Mouse (Mus musculus) thymus, adult 2 months (tissue): ENCODE measurements around the gene Smtn.

Source experiments
- CTCF ChIP-seq: fragments of 200-500 bp; IDR thresholded peaks from 2 replicates; pipeline ENCODE4 v1.5.1; 2012; ENCODE audit warnings: mild to moderate bottlenecking, control low read depth, low read length, moderate library complexity, borderline replicate concordance; ENCODE audit not compliant: control insufficient read depth, poor library complexity, insufficient read depth; ENCODE audit errors: extremely low read depth
- POLR2A ChIP-seq: fragments of 200-500 bp; IDR thresholded peaks from 2 replicates; pipeline ENCODE4 v1.6.1; 2012; ENCODE audit warnings: mild to moderate bottlenecking, low read length, control low read depth, moderate library complexity; ENCODE audit not compliant: control insufficient read depth, poor library complexity, insufficient read depth; ENCODE audit errors: extremely low read depth

GRCm38 (mm10) chr11:3566018-3566417 is 25.6 kb upstream of the Smtn start:
- TF ChIP-seq CTCF (no peak), POLR2A (no peak)
